Mouse (Mus musculus): Measurements from ENCODE around the gene Arhgef28.
A peak's percentile ranks its signal among the peaks of the same experiment; 100 is the strongest.

Arhgef28 gene

DNA sequence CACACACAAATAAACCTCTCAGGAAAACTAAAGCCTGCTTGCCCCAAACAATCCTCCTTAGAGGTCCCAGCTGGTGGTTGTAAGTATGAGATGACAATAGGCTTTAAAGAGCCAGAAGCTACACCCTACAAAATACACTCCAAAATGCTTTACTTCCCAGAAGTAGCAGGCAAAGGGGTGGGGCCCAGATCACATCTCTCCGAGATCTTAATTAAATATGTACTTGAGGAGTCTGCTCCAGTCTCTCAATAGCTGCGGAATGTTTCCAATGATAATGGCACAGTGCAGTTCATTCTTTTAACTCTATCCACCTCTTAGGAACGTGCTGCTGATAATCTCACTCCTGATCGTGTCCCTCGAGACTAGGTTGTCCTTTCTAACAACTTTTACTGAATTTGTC, 240.2 kb downstream of the Arhgef28 start:
- no peak for DNase-seq (ENCODE audit: low spot score)

DNA sequence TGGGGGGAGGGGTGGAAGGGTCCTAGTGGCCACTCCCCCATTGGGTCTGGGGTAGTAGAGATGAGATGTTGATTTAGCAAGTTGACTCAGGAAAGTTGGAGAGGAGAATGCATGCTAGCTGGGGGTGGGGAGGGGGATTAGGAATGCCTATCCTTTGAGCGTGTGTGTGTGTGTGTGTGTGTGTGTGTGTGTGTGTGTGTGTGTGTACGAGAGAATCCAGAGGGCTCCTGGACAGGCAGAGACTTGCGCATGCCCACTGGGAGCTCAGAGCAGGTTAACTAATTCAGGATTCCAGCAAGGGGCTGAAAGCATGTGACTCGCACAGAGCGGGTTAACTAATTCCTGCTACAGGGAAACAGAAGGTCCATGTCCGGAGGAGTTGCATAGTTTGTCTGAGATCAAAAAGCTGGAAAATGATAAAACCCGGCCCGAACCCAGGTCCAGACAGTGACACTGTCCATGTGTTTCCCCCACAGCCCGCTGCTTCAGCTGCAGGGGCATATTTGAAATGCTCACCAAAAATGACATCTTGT, 241.3 kb downstream of the Arhgef28 start:
- DNase-seq (ENCODE audit: low spot score) = no peak

- DNase-seq (ENCODE audit: low spot score) = no peak
Observed at GRCm38 (mm10) chr13:97960142-97960541, 246.1 kb downstream of the Arhgef28 start.

GRCm38 (mm10) chr13:97959394-97959888, 246.8 kb downstream of the Arhgef28 start:
- no peak for DNase-seq (ENCODE audit: low spot score)

DNA sequence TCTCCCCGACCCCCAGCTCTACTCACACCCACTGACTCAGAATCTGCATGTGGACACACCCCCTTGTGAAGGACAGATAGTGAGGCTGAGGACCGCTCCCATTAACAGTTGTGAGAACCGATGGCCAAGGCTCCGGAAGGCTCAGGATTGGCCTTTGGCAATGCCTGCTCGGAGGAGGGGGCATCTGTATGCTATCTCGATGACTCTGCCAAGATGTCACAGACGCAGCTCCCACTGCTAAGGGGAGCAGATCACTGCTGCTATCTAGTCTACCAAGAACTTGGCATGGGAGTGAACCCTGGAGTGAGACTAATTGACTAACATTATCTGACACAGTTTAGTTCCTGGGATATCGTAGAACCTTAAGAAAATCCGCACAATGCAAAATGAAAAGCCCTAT, 250.5 kb downstream of the Arhgef28 start:
- no peak for DNase-seq (ENCODE audit: low spot score)

- no peak for DNase-seq (ENCODE audit: low spot score)
Observed at GRCm38 (mm10) chr13:97954956-97955496, 251.2 kb downstream of the Arhgef28 start.

- no peak for DNase-seq (ENCODE audit: low spot score)
Observed at GRCm38 (mm10) chr13:97954051-97954450, 252.2 kb downstream of the Arhgef28 start.

DNA sequence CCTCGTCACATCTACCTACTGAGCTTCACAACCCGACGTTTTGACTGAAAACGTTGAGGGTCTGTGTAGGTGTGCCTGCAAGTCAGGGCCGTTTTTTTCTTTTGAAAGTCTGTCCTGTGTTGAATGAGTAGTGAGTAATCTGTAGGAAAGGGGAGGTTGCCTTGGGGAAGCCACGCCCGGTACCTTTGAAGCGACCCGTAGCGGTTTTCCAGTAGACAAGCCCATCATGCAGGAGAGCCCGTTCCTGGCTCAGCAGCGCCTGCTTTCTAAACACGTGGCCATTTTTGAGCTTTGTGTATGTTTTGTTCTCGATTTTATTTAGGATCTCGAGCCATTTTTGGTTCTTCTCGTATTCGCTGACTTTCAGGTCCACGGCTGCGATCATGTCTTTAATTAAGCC, 252.7 kb downstream of the Arhgef28 start:
- no peak for DNase-seq (ENCODE audit: low spot score)

- DNase-seq (ENCODE audit: low spot score) = no peak
Observed at GRCm38 (mm10) chr13:97948856-97949255, 257.4 kb downstream of the Arhgef28 start.

DNA sequence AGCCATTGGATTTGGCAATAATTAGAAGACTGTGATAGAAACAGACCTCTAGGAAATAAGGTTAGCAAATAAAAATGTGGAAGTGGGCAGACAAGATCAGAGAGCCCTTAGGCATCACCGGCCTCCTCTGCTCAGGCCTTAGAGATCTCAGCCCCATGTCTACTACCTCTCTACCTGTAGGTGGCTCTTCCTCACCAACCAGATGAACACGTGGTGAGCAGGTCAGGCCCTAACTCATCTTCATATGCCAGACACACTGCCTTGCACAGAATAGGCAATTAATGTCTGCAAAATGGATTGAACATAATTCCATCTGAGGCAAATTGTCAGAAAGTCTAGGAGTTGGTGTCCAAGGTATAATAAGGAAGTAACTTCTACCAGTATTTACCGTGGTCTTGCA, 258.6 kb downstream of the Arhgef28 start:
- no peak for DNase-seq (ENCODE audit: low spot score)

DNA sequence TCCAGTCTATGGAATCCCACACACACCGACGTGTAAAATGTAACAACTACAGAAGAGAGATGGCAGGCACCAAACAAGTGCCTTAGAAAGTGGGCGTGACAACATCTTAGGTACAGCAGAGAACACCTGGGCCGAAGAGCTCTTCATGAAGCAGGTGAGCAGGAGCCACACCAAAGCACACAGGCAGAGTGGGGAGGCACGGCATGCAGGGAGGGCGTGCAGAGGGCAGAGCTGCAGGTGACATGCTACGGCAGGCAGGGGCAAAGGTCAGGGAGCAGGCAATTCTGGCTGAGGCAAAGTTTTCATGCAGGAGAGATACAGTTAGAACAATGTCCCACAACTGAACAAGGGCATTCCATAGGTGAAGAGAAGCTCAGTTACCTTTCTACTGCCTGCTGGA, 259.8 kb downstream of the Arhgef28 start:
- no peak for DNase-seq (ENCODE audit: low spot score)

GRCm38 (mm10) chr13:97941909-97942680, 264.1 kb downstream of the Arhgef28 start:
- DNase-seq (ENCODE audit: low spot score) = no peak

DNA sequence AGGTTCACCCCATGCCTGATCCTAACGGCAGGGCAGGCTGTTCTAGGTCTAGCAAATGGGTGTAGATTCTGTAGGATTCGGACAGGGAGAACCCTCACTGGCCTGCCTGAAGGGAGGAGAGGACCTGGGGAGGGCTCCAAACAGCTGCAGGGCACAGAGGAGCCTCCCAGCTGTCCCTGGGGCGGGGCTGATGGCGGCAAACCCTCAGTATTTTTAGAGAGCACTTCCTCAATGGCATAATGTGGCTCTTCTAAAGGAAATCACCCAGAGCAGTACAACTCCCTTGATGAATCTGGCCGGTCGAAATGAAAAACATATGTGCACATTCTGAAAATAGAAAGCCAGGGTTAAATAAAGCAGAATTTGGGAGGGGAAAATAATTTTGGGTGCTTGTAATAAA, 265.1 kb downstream of the Arhgef28 start:
- DNase-seq (ENCODE audit: low spot score) = no peak

DNA sequence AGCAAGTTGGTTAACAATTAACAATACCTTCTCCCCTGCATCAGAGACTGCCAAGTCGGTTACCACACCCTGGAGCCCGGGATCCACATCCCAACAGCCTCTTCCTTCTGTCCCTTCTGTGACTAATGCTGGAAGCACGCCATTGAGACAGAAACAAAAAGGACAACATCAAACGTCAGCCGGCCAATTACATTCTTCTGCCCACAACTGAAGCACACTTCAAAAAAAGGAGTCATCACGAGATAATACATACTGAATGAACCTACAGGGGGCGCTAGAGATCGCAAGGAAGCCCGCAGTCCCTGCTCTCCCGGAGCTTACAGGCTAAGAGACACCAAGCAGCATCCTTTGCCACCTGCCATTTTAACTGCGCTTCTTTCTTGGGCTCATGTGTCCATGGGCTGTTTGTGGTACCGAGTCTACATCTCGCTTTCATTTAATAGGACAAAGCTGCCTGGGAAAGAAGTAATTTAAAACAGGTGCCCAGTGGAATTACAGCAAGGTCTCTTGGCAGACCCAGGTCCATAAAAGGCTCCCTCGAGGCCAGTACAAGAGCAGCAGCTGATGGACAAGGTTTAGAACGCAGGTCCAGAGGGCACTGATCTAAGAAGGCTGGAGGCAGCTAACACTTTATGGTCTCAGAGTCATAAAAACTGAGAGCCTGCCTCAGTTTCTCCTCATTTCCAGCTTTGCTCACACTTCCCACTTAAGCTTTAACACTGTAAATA, 266.6 kb downstream of the Arhgef28 start:
- DNase-seq (ENCODE audit: low spot score) = peak; percentile 36

DNA sequence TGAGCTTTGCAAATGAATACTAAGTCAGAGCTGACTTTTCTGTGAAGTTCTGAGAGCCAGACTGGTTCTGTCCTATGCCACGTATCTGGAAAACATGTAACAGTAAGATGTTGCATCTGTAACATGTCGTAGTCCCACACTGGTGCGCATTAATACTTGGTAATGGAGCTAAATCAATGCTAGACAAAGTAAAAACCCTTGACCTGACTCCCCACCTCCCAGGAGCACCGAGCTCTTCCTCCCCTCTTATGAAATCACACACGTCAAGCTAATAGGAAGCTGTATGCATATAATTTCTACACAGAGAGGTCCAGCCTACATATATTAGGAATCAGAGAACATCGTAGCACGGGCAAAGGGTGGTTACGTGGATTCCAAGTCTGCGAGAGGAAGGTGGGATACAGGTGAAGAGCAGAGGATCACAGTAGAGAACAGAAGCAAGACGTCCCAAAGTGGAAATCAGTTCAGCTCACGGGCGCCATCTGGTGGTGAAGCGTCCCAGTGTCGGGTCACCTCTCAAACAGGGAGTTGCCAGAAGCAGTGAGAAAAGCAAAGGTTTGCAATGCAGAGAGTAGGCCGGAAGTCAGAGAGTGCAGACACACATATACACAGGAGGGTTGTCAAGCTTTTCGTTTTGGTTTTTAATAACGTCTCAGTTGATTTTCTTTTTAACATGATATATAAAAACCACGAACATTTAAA, 267.5 kb downstream of the Arhgef28 start:
- peak; percentile 93 for DNase-seq (ENCODE audit: low spot score)

- DNase-seq (ENCODE audit: low spot score) = peak; percentile 34
Observed at GRCm38 (mm10) chr13:97937919-97938318, 268.3 kb downstream of the Arhgef28 start.

DNA sequence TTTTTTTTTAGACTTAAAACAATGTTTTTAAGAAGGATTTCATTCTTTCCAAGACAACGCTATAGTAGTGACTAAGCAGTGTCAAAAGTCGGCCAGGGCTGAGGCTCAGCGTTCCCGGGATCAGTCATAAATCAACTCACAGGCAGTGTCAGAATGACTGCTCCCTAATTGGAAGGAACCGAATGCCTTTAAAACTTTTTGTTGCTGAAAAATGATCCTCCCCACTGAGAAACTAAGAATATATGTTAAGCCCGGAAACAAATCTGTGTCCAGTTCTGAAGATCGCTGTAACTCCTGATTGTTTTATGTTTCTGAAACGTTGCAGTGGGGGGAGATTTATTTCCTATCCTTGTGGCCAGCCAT, 278.1 kb downstream of the Arhgef28 start:
- DNase-seq (ENCODE audit: low spot score) = no peak

GRCm38 (mm10) chr13:97927376-97928134, 278.7 kb downstream of the Arhgef28 start:
- no peak for DNase-seq (ENCODE audit: low spot score)

DNA sequence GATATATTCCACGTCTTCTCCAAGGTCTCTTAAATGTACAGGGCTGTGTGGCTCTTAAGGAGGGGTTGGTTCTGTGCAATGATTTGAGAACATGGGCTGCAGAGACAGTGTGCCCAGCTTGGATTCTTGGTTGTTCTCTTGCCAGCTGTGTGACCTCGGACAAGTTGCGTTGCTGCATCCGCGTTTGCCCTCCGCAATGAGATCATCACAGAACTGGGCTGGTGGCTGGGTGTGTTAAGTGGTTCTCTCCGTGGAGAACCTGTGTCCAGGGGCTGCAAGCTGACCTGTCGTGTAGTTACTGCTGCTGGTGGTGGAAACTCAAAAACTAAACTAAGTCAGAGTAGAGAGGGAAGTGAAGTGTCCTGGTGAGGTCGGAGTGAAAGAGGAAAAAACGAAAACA, 279.9 kb downstream of the Arhgef28 start:
- no peak for DNase-seq (ENCODE audit: low spot score)

- DNase-seq (ENCODE audit: low spot score) = peak; percentile 75
Observed at GRCm38 (mm10) chr13:97923009-97923408, 283.2 kb downstream of the Arhgef28 start.

DNA sequence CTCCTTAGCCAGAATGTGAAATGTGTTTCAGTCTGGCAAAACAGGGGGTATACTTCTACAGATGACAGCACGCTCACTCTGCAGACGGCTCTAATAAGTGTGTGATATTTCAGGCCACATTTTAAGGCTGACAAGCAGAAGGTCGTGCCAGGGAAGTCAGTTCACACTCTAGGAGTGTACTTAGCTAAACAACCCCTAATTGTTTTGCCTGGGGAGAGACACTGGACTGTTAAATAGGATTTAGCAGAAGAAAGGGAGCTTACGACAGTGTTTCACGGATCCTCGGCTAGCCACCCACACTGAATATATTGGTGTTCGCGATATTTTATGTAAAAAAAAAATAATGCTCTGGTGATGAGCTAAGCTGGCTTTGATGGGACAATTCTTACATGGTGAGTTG, 286.6 kb downstream of the Arhgef28 start:
- DNase-seq (ENCODE audit: low spot score) = no peak

All from layer of hippocampus, adult 11-12 months (tissue).